Mouse (Mus musculus) kidney, adult 2 months (tissue): ENCODE measurements around the gene Dap.

Source experiments
- CTCF ChIP-seq: fragments of 200-500 bp; conservative IDR thresholded peaks from 2 replicates; pipeline ENCODE4 v1.5.1; 2011; ENCODE audit warnings: low read depth, mild to moderate bottlenecking, control low read depth, low read length, moderate library complexity, mixed read lengths; ENCODE audit not compliant: insufficient read depth, insufficient read length
- POLR2A ChIP-seq: fragments of 200-500 bp; IDR thresholded peaks from one replicate; pipeline ENCODE4 v1.6.1; 2011; ENCODE audit warnings: low read depth, low read length, control low read depth

DNA sequence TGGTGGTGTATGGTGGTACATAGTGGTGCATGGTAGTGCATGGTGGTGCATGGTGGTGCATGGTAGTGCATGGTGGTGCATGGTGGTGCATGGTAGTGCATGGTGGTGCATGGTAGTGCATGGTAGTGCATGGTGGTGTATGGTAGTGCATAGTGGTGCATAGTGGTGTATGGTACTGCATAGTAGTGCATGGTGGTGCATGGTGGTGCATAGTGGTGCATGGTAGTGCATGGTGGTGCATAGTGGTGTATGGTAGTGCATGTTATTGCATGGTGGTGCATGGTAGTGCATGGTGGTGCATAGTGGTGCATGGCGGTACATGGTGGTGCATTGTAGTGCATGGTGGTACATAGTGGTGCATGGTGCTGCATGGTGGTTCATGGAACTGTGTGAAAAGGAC lies 31.6 kb upstream of the Dap start:
- no peak for TF ChIP-seq POLR2A
- TF ChIP-seq CTCF, result no peak
